Mouse (Mus musculus): ENCODE results near the gene Asap2. TPM values are rescaled to one million over a fixed set of nuclear protein-coding genes. Genes with fewer than 3 reads are reported as not detected.

Asap2 gene
- polyA plus RNA-seq, 1 experiment from 2014 or later = 3.1 TPM

GRCm38 (mm10) chr12:21135651-21136461 is 145.6 kb downstream of the Asap2 start:
- Histone ChIP-seq H3K9ac (no peak overlapping the region), H3K27ac (peak overlapping the region; percentile 36), H3K4me2 (peak overlapping the region; percentile 4; the same call in 1 of the 2 replicates), H3K27me3 (replicated peaks) (no peaks in the 10 kb centered on the region), H3K4me1 (peaks cover 75% of the 10 kb centered on the region), H3K36me3 (no peaks in the 10 kb centered on the region), H3K4me3 (no peak overlapping the region), H3K9me3 (replicated peaks) (no peaks in the 10 kb centered on the region)
- WGBS (ENCODE audit: insufficient replicate concordance) = 28% methylated on average over 8 of the region's 8 CpGs
- peak; percentile 65 for ATAC-seq

GRCm38 (mm10) chr12:21136462-21136751 is 146.1 kb downstream of the Asap2 start:
- ATAC-seq = 0 out of 2 replicates have a peak, but pooled peaks have one; percentile 4
- Histone ChIP-seq H3K27ac (no peak overlapping the region; the same call in 1 of the 2 replicates), H3K4me3 (no peak overlapping the region), H3K9me3 (replicated peaks) (no peaks in the 10 kb centered on the region), H3K4me2 (no peak overlapping the region), H3K36me3 (no peaks in the 10 kb centered on the region), H3K4me1 (peaks cover 75% of the 10 kb centered on the region), H3K9ac (no peak overlapping the region), H3K27me3 (replicated peaks) (no peaks in the 10 kb centered on the region)
- 72% methylated on average over 2 of the region's 2 CpGs for whole genome bisulfite sequencing (ENCODE audit: insufficient replicate concordance)

GRCm38 (mm10) chr12:21139560-21139959 is 149.3 kb downstream of the Asap2 start:
- Histone ChIP-seq H3K36me3 (no peaks in the 10 kb centered on the region), H3K27me3 (replicated peaks) (no peaks in the 10 kb centered on the region), H3K4me1 (peaks cover 58% of the 10 kb centered on the region), H3K9ac (no peak overlapping the region), H3K27ac (no peak overlapping the region), H3K4me2 (no peak overlapping the region), H3K9me3 (replicated peaks) (no peaks in the 10 kb centered on the region), H3K4me3 (no peak overlapping the region)
- no peak for ATAC-seq
- WGBS (ENCODE audit: insufficient replicate concordance) = 47% methylated on average over 4 of the region's 4 CpGs

GRCm38 (mm10) chr12:21140153-21140552 is 149.9 kb downstream of the Asap2 start:
- WGBS (ENCODE audit: insufficient replicate concordance) = 90% methylated on average over 14 of the region's 14 CpGs
- Histone ChIP-seq H3K27me3 (replicated peaks) (no peaks in the 10 kb centered on the region), H3K4me1 (peaks cover 58% of the 10 kb centered on the region), H3K36me3 (no peaks in the 10 kb centered on the region), H3K9ac (no peak overlapping the region), H3K9me3 (replicated peaks) (no peaks in the 10 kb centered on the region), H3K27ac (no peak overlapping the region), H3K4me3 (no peak overlapping the region), H3K4me2 (no peak overlapping the region)
- ATAC-seq = no peak

GRCm38 (mm10) chr12:21140741-21141308 is 150.6 kb downstream of the Asap2 start:
- H3K36me3 ChIP-seq = no peaks in the 10 kb centered on the region
- ATAC-seq = no peak
- H3K4me1 ChIP-seq = peaks cover 58% of the 10 kb centered on the region
- 62% methylated on average over 6 of the region's 6 CpGs for WGBS (ENCODE audit: insufficient replicate concordance)
- H3K4me3 ChIP-seq = no peak overlapping the region
- no peak overlapping the region for H3K9ac ChIP-seq
- no peaks in the 10 kb centered on the region for H3K27me3 ChIP-seq (replicated peaks)
- H3K27ac ChIP-seq = no peak overlapping the region
- H3K9me3 ChIP-seq (replicated peaks) = no peaks in the 10 kb centered on the region
- H3K4me2 ChIP-seq = no peak overlapping the region

GRCm38 (mm10) chr12:21141691-21142300 is 151.5 kb downstream of the Asap2 start:
- Histone ChIP-seq H3K9ac (no peak overlapping the region), H3K36me3 (no peaks in the 10 kb centered on the region), H3K4me1 (peaks cover 52% of the 10 kb centered on the region), H3K27ac (no peak overlapping the region), H3K27me3 (replicated peaks) (no peaks in the 10 kb centered on the region), H3K9me3 (replicated peaks) (no peaks in the 10 kb centered on the region), H3K4me3 (no peak overlapping the region), H3K4me2 (no peak overlapping the region)
- 62% methylated on average over 5 of the region's 5 CpGs for WGBS (ENCODE audit: insufficient replicate concordance)
- ATAC-seq = no peak

- H3K9ac ChIP-seq = no peak overlapping the region
- H3K9me3 ChIP-seq (replicated peaks) = no peaks in the 10 kb centered on the region
- ATAC-seq = no peak
- no peak overlapping the region for H3K27ac ChIP-seq
- no peak overlapping the region for H3K4me2 ChIP-seq
- H3K4me1 ChIP-seq = peaks cover 51% of the 10 kb centered on the region
- no peak overlapping the region for H3K4me3 ChIP-seq
- WGBS (ENCODE audit: insufficient replicate concordance) = 60% methylated on average over 9 of the region's 9 CpGs
- H3K27me3 ChIP-seq (replicated peaks) = no peaks in the 10 kb centered on the region
- no peaks in the 10 kb centered on the region for H3K36me3 ChIP-seq
These were observed 152.4 kb downstream of the Asap2 start for GRCm38 (mm10) chr12:21142489-21143254.

- 25% methylated on average over 5 of the region's 5 CpGs for WGBS (ENCODE audit: insufficient replicate concordance)
- Histone ChIP-seq H3K9ac (no peak overlapping the region; the same call in 1 of the 2 replicates), H3K27ac (peak overlapping the region; percentile 64), H3K36me3 (no peaks in the 10 kb centered on the region), H3K27me3 (replicated peaks) (no peaks in the 10 kb centered on the region), H3K4me1 (peaks cover 47% of the 10 kb centered on the region), H3K4me2 (peak overlapping the region; percentile 49), H3K9me3 (replicated peaks) (no peaks in the 10 kb centered on the region), H3K4me3 (no peak overlapping the region)
- peak; percentile 87 for ATAC-seq
These were observed 154.3 kb downstream of the Asap2 start for GRCm38 (mm10) chr12:21144602-21145001.

- H3K9ac ChIP-seq = no peak overlapping the region
- H3K27ac ChIP-seq = peak overlapping the region; percentile 64
- no peaks in the 10 kb centered on the region for H3K36me3 ChIP-seq
- H3K27me3 ChIP-seq (replicated peaks) = no peaks in the 10 kb centered on the region
- peaks cover 45% of the 10 kb centered on the region for H3K4me1 ChIP-seq
- ATAC-seq = peak; percentile 28; the same call in 1 of the 2 replicates
- H3K4me3 ChIP-seq = no peak overlapping the region
- H3K9me3 ChIP-seq (replicated peaks) = no peaks in the 10 kb centered on the region
- WGBS (ENCODE audit: insufficient replicate concordance) = 49% methylated on average over 5 of the region's 5 CpGs
- H3K4me2 ChIP-seq = peak overlapping the region; percentile 49
These were observed 154.8 kb downstream of the Asap2 start for GRCm38 (mm10) chr12:21145050-21145449.

GRCm38 (mm10) chr12:21146826-21147225 is 156.6 kb downstream of the Asap2 start:
- WGBS (ENCODE audit: insufficient replicate concordance) = 62% methylated on average over 4 of the region's 4 CpGs
- H3K9ac ChIP-seq = no peak overlapping the region
- no peak overlapping the region for H3K4me2 ChIP-seq
- no peaks in the 10 kb centered on the region for H3K27me3 ChIP-seq (replicated peaks)
- no peak overlapping the region for H3K4me3 ChIP-seq
- no peak for ATAC-seq
- no peak overlapping the region for H3K27ac ChIP-seq
- H3K4me1 ChIP-seq = peaks cover 27% of the 10 kb centered on the region
- H3K9me3 ChIP-seq (replicated peaks) = no peaks in the 10 kb centered on the region
- no peaks in the 10 kb centered on the region for H3K36me3 ChIP-seq

- Histone ChIP-seq H3K4me1 (peaks cover 36% of the 10 kb centered on the region), H3K36me3 (no peaks in the 10 kb centered on the region), H3K27ac (no peak overlapping the region), H3K4me3 (no peak overlapping the region), H3K4me2 (no peak overlapping the region), H3K9me3 (replicated peaks) (no peaks in the 10 kb centered on the region), H3K9ac (no peak overlapping the region), H3K27me3 (replicated peaks) (no peaks in the 10 kb centered on the region)
- WGBS (ENCODE audit: insufficient replicate concordance) = 72% methylated on average over 8 of the region's 8 CpGs
- no peak for ATAC-seq
These were observed 163.0 kb downstream of the Asap2 start for GRCm38 (mm10) chr12:21153279-21153707.
